Mouse (Mus musculus) MEL (cell line): ENCODE data around the gene Stard5.

ENCODE experiments used
- EP300 ChIP-seq, 2 experiments: IDR thresholded peaks; 2 replicates each; pipeline ENCODE4 v1.6.1; 2011; ENCODE audit warnings: improper control_type of control experiment in 2 of 2, low read length in 2 of 2, low read depth in 1 of 2, mild to moderate bottlenecking in 1 of 2
- POLR2AphosphoS2 ChIP-seq: IDR thresholded peaks from 2 replicates; pipeline ENCODE4 v1.6.1; 2011; ENCODE audit warnings: low read length, improper control_type of control experiment
- ZC3H11A ChIP-seq: IDR thresholded peaks from 2 replicates; pipeline ENCODE4 v1.6.1; 2012; ENCODE audit warnings: low read depth, mild to moderate bottlenecking, inconsistent platforms, low read length, improper control_type of control experiment
- ZNF384 ChIP-seq: IDR thresholded peaks from 2 replicates; pipeline ENCODE4 v1.6.1; 2012; ENCODE audit warnings: low read depth, mild to moderate bottlenecking, inconsistent platforms, low read length, improper control_type of control experiment

DNA sequence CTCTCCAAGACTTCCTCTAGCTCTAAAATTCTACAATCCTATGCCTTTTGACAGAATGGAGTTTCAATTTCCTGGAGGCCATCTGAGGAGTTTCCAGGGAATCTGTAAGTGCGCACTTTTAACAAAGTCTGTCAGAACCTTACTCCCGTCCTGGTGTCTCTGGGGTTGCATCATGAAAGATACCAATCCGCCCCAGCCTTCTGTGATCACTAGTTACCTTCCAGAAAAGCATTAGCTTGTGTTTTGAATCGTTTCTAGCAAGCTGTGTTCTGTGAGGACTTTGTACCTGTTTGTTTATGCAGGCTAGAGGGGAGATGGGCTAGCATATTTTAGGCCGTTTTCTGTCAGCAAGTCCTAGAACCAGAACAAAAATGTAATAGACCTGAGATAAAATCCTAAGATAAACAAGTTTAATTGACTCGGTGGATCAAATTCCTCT lies 942 bp downstream of the Stard5 start:
- TF ChIP-seq ZNF384 (no peak), POLR2AphosphoS2 (no peak), EP300 (IDR thresholded peaks at IDR 0.05; ENCODE audit: low read depth in 1 of 2, low read length in 2 of 2) (no peak), ZC3H11A (no peak)
